Mouse (Mus musculus) B cell, adult 2 months (primary cell): ENCODE results near the gene Pla2g1b.
A peak's percentile ranks its signal among the peaks of the same experiment; 100 is the strongest.
"Not testable (repeated sequence)": the region's sequence is repeated elsewhere in the genome, so short reads cannot be mapped to it uniquely, and the experiment has no call there.

ENCODE experiments used
- DNase-seq, 2 experiments: peaks; one replicate each; pipeline ENCODE4 v3.0.0; 2022

The Pla2g1b gene

DNA sequence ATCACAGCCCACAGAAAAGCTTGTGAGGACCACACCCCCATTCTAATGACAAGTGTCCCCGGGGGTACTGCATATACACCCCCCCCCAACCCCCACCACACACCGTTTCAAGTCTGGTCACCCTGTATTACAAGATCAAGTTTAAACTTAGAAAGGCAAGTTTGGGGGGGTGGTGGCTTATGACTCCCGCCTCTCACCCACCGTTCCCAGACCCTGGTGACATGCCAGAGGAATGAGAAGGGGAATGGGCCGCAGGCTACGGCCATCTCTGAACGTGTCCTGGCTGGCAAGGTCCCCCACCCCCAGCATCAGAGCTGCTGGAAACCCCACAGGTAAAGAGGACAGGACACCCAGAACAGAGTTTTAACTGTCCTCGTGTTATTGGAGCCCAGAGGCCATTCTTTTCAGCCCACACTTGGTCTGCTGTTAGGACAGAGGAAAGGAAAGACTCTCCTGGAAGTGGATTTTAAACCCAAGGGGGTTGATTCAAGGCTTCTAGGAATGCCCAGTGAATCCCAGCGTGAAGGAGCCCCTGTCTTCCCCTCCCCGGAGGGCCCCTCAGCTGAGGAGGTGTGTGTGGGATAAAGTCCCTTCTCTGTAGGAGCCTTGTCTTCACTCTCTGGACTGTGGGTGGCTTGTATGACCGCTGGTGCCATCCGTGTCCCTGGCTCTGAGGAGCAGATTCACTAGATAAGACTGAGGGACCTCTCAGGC is 41.4 kb downstream of the Pla2g1b start:
- no peak for DNase-seq

DNA sequence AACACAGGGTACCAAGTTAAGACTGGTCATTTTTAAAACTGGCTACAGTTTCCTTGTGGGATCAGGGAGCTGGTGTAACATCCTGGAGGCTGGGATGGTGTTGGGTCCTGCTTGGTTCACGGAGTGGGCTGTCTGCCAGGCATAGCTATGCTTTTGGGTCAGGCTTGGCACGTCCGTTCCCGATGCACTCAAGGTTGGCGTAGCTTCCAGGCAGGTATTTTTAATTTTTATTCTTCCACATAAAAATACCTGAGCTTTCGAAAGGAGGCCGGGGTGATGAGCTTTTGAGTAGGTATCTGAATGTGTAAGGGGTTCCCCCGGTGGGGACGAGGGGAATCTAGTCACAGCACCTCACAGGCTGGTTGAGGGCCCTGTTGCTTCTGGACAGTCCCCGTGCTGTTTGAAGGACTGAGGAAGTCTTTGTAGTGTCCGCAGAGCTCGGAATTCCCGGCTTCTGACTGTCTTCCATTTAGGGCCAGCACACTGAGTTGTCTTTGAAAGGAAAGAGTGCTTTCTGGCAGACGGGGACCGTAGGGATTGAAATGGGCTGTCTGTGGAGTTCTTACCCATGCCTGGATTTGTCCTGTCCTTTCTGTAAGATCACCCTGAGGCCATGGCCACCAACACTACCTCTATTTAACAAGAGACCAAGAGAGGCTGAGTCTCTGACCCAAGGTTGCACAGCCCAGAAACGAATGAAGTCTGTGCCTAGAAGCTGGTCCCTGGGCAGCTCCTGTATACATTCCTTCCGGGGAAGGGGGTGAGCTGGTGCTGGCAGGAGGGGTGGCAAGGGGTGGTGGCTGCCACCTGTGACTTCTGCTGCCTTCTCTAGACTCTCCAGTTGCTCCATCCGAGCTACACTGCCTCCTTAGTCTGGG is 42.2 kb downstream of the Pla2g1b start:
- no peak for DNase-seq

DNA sequence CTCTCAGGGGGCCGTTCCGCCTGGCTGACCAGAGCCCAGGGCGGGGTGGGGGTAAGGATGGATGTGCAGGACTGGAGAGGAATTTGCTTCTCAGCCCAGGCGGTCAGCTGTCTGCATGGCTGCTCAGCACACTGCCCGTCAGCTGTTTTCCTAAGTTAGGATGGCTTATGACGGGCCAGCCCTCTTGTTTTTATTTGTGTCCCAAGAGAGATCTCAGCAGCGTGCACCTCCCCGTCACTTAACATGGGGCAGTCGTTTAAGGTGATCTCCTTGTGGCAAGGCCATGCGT is 42.7 kb downstream of the Pla2g1b start:
- no peak for DNase-seq

DNA sequence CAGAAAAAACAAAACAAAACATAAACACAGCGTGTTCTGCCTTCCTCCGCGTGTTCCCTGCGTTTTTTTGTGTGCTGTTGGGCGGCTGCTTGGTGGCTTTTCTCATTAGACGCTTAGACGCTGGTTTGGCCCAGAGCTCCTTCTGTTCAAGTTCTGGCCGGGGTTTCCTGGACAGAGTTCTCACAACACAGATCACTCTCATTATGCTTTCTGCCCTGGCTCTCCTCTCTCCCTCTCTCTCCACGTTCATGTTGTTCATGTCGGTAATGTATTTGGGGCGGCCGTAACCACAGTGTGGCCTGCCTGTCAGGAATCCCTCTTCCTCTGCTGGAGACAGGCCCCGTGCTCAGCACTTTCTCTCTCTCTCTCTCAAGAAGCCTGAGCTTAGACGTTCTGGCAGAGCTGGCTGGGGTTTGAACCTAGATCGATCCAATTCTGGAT is 43.3 kb downstream of the Pla2g1b start:
- DNase-seq = no peak

DNA sequence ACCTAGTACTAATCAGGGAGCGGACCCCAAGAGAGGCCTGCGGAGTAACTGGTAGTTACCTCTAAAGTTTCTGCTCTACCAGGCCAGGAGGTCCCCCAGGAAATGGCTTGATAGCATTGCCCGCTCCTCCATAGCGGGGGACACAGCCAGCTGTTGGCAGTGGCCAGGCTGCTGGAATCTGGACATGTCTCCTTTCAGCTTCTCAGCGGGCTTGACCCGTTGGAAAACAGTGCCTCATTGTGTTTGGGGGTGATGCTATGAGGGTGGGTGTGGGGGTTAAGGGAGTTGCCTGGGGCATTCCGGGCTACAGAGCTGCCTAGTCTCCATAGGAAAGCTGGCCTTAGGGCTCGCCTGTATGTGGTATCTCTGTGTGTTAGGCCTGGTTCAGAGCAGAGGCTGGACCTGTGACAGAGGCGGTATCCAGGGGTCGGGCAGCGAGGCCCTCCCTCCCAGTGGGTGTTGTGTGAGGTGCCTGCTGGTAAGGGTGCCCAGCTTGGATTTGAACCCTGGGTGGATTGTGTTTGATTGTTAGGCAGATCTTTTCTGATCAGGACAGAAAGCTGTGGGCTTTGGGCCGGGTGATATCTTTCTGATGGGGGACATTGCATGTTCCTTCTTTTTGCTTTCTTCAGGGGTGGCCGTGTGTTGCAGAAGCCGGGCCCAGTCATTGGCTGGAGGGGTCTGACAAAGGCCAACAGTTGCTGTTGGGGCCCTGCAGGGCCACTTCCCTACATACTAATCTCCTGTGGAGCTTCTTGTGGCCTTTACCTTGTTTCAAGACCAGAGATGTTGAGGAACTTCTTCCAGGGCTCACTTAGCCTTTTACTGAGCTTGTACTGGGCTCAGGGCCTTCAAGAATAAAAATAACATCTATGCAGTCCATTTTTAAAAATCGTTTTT is 44.0 kb downstream of the Pla2g1b start:
- no peak for DNase-seq

DNA sequence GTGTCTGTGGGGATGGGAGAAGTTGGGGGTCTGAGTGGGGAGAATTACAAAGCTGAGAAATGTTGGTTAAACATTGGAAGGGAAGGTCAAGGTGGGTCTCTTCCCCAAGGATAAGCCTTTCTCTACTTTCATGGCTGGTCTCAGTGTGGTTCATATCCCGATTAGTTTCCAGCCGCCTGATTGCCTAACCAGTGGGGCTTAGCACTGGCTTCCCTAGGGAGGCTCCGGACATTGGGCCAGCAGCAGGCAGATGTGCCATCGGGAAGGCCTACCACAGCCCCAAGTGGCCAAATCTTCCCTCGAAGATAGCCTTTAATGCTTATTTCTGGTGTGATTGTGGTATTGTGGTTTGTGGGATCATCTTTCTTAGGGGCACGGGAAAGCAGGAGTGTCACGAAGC is 46.3 kb downstream of the Pla2g1b start:
- DNase-seq = no peak

DNA sequence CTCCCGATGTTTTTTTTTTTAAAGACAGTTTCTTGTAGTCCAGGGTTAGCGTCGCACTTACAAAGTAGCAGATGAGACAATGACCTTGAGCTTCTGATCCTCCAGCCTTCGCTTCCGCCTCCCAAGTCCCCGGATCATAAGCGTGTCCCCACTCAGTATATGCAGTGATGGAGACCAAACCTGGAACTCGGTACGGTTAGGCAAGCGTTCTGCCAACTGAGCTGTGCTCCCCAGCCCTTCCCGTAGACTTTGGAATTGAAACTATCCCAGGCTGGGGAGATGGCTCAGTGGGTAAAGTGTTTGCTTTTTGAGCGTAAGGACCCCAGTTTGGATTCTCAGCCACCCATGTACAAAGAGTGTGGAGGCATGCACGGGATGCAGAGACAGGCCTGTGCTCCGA is 47.2 kb downstream of the Pla2g1b start:
- no peak for DNase-seq

DNA sequence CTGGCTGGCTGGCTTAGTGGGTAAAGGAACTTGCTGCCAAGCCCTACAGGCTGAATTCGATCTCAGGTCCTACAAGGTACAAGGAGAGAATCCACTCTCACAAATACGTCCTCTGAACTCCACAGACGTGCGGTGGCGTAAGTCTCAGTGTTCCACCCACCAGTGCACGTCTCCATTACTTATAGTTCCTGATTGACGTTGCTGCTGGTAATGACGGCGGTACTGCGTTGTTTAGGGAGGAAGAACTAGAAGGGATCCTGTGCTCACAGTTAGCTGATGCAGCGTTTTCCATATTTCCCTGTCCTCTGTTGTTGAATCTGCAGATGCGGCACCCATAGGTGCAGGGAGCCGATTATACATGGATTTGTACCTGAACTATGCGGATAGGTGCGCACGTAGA is 47.7 kb downstream of the Pla2g1b start:
- no peak for DNase-seq

DNA sequence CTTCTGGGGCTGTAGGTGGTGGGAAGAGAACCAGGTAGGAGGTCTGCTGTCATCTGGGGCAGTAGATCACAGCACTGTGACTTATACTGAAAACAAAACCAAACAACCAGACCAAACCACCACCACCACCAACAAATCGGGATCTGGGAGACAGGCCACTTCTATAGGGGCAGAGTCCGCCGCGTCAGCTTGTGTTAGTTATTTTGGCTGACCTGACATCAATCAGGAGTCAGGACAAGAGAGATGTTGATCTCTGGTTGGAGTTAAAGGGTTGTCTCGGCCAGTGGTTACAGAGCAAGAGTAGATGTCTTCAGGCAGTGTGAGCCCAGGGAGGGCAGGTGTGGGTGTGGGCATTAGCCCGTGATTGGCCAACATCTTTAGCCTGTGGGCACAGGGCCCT is 48.3 kb downstream of the Pla2g1b start:
- no peak for DNase-seq

DNA sequence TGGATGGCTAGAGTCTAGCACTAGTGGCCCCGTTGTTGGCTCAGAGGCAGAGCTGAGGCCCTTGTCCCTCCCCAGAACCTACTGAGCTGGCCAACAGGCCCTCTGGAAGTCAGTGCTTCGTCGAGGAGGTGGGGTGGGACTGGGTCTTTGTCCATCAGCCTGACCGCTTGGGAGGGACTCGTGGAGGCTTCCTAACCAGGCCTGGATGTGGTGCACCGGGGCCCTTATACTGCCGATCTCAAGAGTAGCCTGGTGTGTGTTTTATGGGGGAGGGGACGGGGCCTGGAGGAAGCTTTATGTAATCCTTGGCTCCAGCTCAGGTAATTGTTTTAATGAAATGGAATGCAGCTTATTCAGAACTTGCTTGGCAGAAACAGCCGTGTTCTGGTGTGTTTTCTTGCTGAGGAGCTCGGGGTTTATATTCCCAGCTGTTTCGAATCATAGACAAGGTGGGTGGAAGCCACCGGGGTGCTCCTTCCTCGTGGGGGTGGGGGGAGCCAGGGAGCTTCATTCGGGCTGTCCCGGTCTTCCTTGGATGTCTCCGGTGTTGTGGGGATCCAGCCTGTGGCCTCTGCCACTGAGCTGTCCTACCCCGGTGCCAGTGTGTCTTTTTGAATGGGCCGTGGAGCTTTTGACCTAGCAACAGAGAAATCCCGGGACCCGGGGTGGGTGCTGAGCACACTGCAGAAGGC is 49.0 kb downstream of the Pla2g1b start:
- no peak for DNase-seq

DNA sequence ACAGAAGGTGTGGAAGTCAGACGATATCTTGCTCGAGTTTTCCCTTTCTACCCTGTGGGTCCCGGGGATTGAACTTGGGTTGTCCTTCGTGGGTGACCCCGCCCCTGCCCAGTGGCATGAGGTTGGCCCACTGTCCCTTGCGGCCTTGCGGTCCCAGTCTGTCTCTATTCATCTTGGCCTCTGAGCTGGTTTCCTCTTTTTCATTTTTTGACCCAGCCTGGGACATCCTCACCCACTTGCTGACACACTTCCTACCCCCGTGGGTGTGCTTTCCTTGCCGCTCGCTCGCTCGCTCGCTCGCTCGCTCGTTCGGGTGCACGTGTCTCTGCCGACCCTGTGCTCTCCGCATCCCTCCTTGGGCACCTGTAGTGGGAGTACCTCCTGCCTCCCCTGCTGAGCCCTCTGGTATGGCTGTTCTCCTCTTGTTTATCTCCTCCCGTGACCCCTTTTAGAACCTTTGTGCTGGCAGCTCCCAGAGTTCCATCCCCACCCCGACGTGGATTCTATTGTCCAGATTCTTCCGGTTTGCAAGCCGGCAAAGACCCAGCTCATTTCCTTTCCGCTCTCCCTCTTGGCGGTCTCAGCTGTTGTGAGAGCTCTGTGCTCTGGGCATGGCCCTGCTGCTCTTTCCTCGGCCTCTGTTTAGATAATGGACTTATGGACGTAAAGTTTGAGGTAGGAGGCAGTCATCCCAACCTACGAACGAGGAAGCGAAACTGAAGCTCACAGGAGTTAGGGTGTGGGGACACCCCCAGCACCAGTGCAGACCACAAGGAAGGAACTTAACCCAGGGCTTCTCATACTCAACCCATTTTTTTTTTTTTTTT is 50.2 kb downstream of the Pla2g1b start:
- peak; percentile 81 to 84 for DNase-seq

DNA sequence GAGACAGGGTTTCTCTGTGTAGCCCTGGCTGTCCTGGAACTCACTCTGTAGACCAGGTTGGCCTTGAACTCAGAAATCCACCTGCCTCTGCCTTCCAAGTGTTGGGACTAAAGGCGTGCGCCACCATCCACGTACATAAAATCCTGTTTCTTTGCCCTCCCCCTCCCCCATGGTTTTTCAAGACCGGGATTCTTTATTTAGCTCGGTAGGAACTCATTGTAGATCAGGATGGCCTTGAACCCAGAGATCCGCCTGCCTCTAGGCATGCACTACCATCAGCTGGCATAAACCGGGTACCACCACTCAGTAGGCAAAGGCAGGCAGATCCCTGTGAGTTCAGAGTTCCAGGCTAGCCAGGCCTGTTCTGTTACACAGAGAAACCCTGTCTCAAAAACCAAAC is 50.8 kb downstream of the Pla2g1b start:
- DNase-seq = no peak

DNA sequence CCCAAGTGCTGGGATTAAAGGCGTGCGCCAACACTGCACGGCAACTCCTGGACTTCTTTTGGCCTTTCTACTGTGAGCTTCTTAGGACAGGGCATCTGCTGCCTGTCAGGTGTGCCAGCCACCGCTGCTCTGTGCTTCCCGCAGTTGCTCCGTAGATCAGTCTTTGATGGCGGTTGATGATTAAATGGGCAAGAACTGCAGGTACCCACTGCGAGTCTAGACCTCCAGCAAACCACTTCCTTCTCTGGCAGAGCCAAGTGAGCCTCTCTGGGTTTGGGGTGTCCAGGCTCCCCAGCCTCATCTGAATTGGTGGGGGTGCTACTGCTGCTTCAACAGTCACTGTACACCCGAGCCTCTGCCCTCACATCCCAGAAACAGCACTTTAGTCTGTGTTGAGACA is 51.4 kb downstream of the Pla2g1b start:
- DNase-seq = peak; percentile 23 to 27

DNA sequence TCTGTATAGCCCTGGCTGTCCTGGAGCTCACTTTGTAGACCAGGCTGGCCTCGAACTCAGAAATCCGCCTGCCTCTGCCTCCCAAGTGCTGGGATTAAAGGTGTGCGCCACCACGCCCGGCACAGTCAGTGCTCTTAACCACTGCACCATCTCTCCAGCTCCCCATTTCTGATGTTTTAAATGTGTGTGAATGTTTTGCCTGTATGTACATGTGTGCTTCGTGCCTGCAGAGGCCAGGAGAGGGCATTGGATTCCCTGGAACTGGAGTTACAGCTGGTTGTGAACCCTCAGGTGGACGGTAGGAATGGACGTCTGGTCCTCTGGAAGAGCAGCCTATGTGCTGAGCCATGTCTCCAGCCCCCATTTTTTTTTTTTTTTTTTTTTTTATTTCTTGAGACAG is 52.2 kb downstream of the Pla2g1b start:
- not testable (repeated sequence) for DNase-seq

DNA sequence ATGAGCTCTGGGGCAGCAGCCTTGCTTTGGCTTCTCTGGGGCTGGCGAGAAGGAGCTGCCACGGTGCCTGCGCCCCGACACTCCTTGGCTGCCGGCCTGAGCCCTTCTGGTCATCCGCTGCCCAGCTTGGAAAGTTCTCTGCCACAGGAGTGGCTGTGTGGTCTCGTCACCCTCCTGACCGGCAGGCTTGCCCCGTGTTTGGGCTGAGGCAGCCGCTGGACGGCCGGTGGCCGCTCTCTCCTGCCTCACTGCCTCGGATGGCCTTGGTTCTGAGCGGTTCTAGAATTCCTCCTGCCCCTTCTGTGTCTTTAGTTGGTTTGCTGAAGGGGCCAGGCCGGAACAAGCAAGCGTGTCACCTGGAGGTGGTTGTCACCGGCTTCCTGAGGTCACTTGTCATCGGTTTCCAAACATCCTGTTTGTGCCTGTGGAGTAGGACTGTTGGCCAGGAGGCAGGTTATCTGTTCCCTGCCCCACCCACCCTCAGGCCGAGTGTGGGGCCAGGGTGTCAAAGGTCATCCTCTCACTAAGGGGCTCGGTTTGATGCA is 54.3 kb downstream of the Pla2g1b start:
- no peak for DNase-seq

DNA sequence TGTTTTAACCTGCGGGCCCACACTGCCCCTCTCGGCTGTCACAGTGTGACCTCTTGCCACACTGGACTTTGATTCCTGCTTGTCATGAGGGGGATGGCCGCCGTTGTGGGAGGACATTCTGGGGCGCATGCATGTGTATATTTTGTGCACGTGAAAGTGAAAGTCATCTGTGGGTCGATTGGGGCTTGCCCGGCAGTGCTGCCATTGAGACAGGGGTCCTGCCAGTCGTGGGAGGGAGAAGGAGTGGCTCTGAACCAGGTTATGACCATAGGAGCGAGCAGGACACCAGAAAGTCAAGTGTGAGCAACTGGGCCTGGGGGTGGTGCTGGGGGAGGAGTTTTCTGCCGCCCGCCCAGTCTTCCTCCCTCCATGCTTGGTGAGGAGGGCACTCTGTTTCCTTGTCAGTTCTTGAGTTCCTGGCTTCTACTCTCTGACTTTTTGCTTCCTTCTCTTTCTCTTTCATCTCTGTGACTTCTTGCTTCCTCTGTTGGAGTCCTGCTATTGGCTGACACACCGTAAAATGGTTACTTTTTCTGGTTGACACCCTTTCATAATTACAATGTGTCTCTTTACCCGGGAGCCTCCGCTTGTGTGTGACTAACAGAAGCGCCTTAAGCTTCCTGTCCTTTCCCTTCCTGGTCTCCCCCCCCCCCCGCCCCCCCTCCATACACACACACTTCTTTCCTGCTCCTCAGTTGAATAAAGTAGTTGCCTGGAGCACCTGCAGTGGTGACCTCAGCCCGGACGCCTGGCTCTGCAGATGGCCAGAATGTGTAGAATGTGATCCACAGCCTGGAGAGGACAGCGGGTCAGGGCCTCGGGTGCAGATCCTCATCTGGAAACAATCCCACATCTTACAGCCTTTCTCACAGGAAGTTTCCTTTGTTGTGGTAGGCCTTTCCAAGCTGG is 55.7 kb downstream of the Pla2g1b start:
- DNase-seq = peak; percentile 63 to 64

DNA sequence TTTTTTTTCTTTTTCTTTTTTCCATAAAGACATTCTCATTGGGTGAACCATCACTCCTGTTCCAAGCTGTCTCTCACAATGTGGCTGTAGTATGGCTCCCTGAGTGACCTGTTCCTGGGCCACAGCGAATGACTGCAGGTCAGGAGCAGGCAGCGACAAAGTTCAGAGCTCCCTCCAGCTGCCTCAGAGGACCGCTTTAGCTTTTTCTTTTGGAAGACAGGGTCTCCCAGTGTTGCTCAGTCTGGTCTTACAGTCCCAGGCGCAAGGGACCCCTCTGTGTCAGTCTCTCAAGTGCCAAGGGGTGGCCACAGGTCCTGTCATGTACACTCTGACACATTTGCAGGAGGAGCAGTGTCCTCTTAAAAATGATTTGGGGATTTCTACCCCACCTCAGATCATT is 56.5 kb downstream of the Pla2g1b start:
- no peak for DNase-seq

DNA sequence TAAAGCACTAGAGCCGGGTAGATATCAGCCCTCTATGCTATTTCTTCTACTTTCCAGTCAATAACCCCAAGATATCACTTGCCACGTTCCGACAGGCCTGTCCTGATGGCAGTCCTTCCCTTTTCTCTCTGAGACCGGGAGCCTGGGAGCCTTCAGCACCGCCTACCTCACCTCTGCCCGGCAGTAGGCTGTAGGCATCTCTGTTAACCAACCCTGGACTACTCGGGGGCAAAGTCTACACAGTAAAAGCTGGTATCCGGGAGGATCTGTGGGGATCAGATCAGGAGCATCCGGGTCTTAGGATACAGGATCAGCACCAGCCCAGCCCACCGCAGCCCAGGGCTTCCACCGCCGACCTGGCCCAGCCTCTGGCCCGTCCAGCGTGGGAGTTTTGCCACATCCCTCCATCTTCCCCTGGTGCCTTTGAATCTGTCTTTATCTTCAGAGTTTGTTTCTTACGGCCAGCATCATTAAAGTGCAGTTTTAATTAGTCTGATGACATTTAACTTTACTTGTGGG is 57.0 kb downstream of the Pla2g1b start:
- no peak for DNase-seq

DNA sequence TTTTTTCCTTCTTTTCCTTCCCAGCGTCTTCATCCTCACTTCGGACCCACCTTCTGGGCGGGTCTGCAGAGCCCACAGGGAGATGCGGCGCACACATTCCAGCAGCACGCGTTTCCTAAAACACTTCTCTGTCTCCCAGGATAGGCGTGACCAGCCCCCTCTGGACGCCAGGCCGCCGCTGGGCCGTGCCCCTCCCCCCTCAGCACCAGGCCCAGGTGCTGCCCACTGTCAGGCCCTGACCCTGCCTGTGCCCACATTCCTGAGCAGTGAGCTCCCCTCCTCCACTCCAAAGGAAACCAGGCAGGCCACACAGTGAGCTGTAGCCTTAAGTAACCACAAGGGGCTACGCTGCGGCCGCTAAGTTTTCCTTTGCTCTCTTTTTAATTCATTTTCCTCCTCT is 57.9 kb downstream of the Pla2g1b start:
- no peak for DNase-seq
